Mouse (Mus musculus): Measurements from ENCODE around the gene Sass6. TPM values are rescaled to one million over a fixed set of nuclear protein-coding genes. Genes with fewer than 3 reads are reported as not detected.
"Not testable (repeated sequence)": the region's sequence is repeated elsewhere in the genome, so short reads cannot be mapped to it uniquely, and the experiment has no call there.

Gene Sass6
- total RNA-seq (2012; rRNA removed) = 10.4 and 11.6 TPM in 2 replicates

DNA sequence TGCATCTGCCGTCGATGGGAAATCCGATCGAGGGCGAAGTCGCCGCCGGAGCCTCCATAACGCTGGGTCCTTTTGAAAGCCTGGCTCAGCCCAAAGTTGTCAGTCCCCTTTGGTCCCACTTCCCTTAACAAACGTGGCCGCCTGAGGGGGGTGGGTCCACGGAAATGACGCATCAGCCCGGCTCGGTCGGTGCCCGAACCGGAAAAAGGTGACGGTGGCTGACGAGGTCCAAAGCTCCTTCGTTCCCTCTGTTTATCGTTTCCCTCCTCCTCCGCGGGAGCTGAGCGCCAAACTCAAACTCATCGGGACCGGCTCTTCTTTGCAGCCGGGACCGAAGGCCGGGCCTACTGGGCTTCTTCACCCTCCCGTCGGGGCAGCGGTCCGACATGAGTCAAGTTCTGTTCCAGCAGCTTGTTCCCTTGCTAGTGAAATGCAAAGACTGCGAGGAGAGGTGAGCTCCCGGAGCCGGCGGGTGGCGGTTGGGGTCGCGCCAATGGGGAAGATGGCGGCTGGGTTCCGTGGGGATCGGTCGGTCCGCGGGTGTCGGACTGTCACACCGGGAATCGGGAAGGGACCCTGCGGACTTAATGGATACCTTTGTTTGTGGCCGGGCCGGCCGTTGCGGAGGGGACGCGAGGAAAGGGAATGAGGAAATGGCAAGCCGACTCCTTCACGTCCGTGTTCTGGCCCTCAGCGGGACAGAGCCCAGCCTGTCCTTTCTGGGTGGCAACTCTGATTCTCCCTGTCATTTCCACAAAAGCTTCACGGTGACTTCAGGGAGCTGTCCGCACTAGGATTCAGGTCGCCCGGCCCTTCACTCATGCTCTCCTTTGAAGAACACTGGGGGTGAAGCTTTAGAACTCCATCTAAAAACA is at the start of gene Sass6:
Sass6 (plus strand) TSS at position 255 of the 875 bp plus-strand sequence.
- Histone ChIP-seq H3K27ac (ENCODE audit: insufficient read depth, low read depth, low read length, poor library complexity, severe bottlenecking) (peak within 1 kb of the TSS; percentile 71), H3K36me3 (ENCODE audit: control insufficient read depth, insufficient read depth, low read length, poor library complexity, severe bottlenecking) (peaks cover 7% of the 10 kb centered on the region), H3K4me1 (ENCODE audit: control insufficient read depth in 2 of 2, insufficient read depth in 2 of 2, low read length in 2 of 2, poor library complexity in 1 of 2) (peaks cover 0 to 2% of the 10 kb centered on the region in 2 experiments; a peak in 2 of 4 replicates), H3K4me3 (ENCODE audit: insufficient read depth in 1 of 2, low read depth in 1 of 2, low read length in 2 of 2, poor library complexity in 1 of 2, severe bottlenecking in 1 of 2) (peak within 1 kb of the TSS; percentile 94 to 98), H3K9me3 (ENCODE audit: control insufficient read depth, insufficient read depth, low read depth, low read length) (no peaks in the 10 kb centered on the region), H3K9ac (ENCODE audit: insufficient read depth, low read depth, low read length, poor library complexity, severe bottlenecking) (peak within 1 kb of the TSS; percentile 95)
- TF ChIP-seq ZC3H11A (IDR thresholded peaks at IDR 0.05; ENCODE audit: borderline replicate concordance, low read depth, low read length) = no peak
- TF ChIP-seq CHD2 (IDR thresholded peaks at IDR 0.05; ENCODE audit: low read depth, low read length) = no peak
- no peak for TF ChIP-seq MAFK (IDR thresholded peaks at IDR 0.05; ENCODE audit: insufficient read depth, low read depth, low read length)
- peak; percentile 85; the same call in 1 of the 2 replicates for TF ChIP-seq HCFC1 (IDR thresholded peaks at IDR 0.05; ENCODE audit: borderline replicate concordance, insufficient read depth, low read length)
- TF ChIP-seq ZNF384 (IDR thresholded peaks at IDR 0.05; ENCODE audit: low read depth, low read length) = no peak
- peak; percentile 96 for DNase-seq (ENCODE audit: low read depth, low spot score)
- in situ Hi-C loops (cut with MboI; ENCODE audit: low sequenced_read_pairs in 2 of 2, unreplicated experiment in 2 of 2) = no loop called here

DNA sequence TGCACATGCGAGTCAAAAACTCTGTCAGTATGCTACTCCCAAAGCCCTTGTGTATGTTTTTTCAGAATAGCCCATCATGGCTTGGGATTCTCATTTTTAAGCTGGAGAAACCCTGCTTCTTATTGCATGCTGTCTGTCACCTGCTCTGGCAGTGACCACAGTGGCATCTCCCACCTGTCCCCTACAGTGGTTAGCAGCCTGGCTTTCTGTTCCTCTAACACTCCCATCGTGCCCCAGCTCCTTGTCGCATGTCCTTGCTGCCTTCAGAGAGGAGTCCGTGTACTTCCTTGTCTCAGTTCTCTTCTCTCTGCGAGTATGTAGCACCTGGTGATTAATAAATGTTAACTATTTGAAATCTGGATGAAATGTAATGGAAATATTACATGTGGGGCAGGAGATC is 47.4 kb upstream of the Sass6 start:
- Histone ChIP-seq H3K9me3 (ENCODE audit: control insufficient read depth, insufficient read depth, low read depth, low read length) (no peaks in the 10 kb centered on the region), H3K4me1 (ENCODE audit: control insufficient read depth in 2 of 2, insufficient read depth in 2 of 2, low read length in 2 of 2, poor library complexity in 1 of 2) (no peaks in the 10 kb centered on the region), H3K36me3 (ENCODE audit: control insufficient read depth, insufficient read depth, low read length, poor library complexity, severe bottlenecking) (peaks cover 19% of the 10 kb centered on the region), H3K27ac (ENCODE audit: insufficient read depth, low read depth, low read length, poor library complexity, severe bottlenecking) (no peak overlapping the region), H3K4me3 (ENCODE audit: insufficient read depth in 1 of 2, low read depth in 1 of 2, low read length in 2 of 2, poor library complexity in 1 of 2, severe bottlenecking in 1 of 2) (no peak overlapping the region), H3K9ac (ENCODE audit: insufficient read depth, low read depth, low read length, poor library complexity, severe bottlenecking) (no peak overlapping the region)
- in situ Hi-C loops (cut with MboI; ENCODE audit: low sequenced_read_pairs in 2 of 2, unreplicated experiment in 2 of 2) = no loop called here
- no peak for TF ChIP-seq CHD2 (IDR thresholded peaks at IDR 0.05; ENCODE audit: low read depth, low read length)
- DNase-seq (ENCODE audit: low read depth, low spot score) = no peak

DNA sequence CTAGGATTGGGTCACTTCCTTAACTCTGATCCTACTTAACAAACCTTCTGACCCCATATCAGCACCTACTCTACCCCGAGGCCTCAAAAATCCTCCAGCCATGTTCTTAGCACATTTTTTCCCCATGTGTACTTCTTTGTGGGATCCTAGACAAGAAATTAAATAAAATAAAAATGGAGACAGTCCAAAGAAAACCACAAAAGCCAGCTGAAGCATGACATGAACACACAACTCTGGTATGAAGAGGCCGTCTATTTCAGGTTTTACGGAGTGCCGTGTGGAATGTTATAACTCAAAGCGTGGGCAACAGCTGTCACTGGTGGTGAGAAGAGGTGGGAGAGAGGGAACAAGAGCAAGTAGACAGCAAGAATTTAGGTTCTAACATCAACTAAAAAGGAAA is 43.4 kb upstream of the Sass6 start:
- TF ChIP-seq ZNF384 (IDR thresholded peaks at IDR 0.05; ENCODE audit: low read depth, low read length) (no peak), HCFC1 (IDR thresholded peaks at IDR 0.05; ENCODE audit: borderline replicate concordance, insufficient read depth, low read length) (no peak), CHD2 (IDR thresholded peaks at IDR 0.05; ENCODE audit: low read depth, low read length) (no peak), ZC3H11A (IDR thresholded peaks at IDR 0.05; ENCODE audit: borderline replicate concordance, low read depth, low read length) (no peak), MAFK (IDR thresholded peaks at IDR 0.05; ENCODE audit: insufficient read depth, low read depth, low read length) (no peak)
- Histone ChIP-seq H3K9ac (ENCODE audit: insufficient read depth, low read depth, low read length, poor library complexity, severe bottlenecking) (no peak overlapping the region), H3K36me3 (ENCODE audit: control insufficient read depth, insufficient read depth, low read length, poor library complexity, severe bottlenecking) (peaks cover 12% of the 10 kb centered on the region; the same call in 1 of the 2 replicates), H3K4me1 (ENCODE audit: control insufficient read depth in 2 of 2, insufficient read depth in 2 of 2, low read length in 2 of 2, poor library complexity in 1 of 2) (no peaks in the 10 kb centered on the region), H3K27ac (ENCODE audit: insufficient read depth, low read depth, low read length, poor library complexity, severe bottlenecking) (no peak overlapping the region), H3K9me3 (ENCODE audit: control insufficient read depth, insufficient read depth, low read depth, low read length) (no peaks in the 10 kb centered on the region), H3K4me3 (ENCODE audit: insufficient read depth in 1 of 2, low read depth in 1 of 2, low read length in 2 of 2, poor library complexity in 1 of 2, severe bottlenecking in 1 of 2) (no peak overlapping the region)
- in situ Hi-C loops (cut with MboI; ENCODE audit: low sequenced_read_pairs in 2 of 2, unreplicated experiment in 2 of 2) = no loop called here
- no peak for DNase-seq (ENCODE audit: low read depth, low spot score)

DNA sequence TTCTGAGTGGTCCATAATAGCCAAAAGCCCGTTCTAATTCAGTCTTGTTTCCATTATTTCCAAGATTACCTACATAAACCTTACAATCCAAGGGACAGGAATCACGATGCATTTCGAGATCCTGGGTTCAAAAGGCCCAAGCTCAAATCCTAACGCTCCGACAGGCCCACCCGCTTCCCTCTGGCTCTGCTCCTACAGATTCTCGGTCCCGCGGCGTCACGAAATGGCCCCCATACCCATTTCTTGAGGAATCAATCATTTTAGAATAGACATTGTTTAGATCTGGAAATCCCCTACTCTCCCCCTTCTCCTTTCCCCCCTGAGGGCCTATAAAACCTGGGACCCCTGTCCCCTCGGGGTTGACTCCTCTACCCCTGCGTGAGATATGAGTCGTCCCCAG is 33.5 kb upstream of the Sass6 start:
- in situ Hi-C loops (cut with MboI; ENCODE audit: low sequenced_read_pairs in 2 of 2, unreplicated experiment in 2 of 2); DNase-seq (ENCODE audit: low read depth, low spot score); H3K27ac ChIP-seq (ENCODE audit: insufficient read depth, low read depth, low read length, poor library complexity, severe bottlenecking); H3K9me3 ChIP-seq (ENCODE audit: control insufficient read depth, insufficient read depth, low read depth, low read length); H3K4me1 ChIP-seq (ENCODE audit: control insufficient read depth in 2 of 2, insufficient read depth in 2 of 2, low read length in 2 of 2, poor library complexity in 1 of 2); H3K36me3 ChIP-seq (ENCODE audit: control insufficient read depth, insufficient read depth, low read length, poor library complexity, severe bottlenecking); H3K9ac ChIP-seq (ENCODE audit: insufficient read depth, low read depth, low read length, poor library complexity, severe bottlenecking); H3K4me3 ChIP-seq (ENCODE audit: insufficient read depth in 1 of 2, low read depth in 1 of 2, low read length in 2 of 2, poor library complexity in 1 of 2, severe bottlenecking in 1 of 2): not testable (repeated sequence)
